Mouse (Mus musculus): ENCODE measurements around the gene Arglu1.

The Arglu1 gene

DNA sequence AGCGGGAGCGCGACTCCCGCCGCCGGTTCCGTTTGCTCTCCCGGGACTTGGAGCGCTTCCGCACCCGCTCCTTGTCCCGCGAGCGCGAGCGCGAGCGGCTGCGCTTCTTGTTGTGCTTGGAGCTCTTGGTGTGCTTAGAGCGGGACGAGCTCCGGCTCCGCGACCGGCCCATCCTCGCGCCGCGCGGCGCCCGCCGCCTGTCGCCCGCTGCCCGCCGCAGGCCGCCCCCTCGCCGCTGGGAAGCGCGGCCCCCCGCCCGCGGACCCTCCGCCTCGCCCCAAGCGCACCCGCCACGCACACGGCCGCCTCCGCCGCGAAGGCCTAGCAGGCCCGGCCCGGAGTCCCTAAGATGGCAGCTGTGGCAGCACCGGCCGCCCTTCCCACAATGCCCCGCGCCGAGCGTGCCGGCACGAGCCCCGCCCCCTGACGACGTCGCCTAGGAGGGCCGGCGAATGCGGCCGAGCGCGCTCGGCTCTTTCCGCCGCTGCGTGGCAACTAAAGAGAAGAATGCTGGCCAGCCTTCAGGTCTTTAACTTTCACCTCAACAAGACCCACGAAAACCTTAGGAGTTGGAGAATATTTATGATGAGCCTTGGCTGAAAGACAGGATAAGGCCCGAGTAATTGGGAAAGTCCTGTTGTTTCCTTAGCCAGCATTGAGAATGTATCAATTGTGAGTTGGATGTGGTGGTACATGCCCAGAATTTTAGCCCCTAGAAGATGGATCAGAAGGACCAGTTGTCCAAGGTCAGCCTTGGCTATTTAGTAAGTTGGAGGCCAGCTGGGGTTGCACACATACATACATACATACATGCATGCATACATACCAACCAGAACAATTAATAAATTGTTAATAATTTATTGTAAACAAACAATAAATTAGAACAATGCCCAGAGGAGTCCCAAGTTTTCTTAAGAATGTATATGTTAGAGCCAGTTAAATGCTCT lies at the start of gene Arglu1:
Gene Arglu1, minus strand, starts transcription at position 376 of the 947 bp plus-strand sequence.
- DNase-seq (ENCODE audit: low read depth, low spot score), result peak; percentile 89

DNA sequence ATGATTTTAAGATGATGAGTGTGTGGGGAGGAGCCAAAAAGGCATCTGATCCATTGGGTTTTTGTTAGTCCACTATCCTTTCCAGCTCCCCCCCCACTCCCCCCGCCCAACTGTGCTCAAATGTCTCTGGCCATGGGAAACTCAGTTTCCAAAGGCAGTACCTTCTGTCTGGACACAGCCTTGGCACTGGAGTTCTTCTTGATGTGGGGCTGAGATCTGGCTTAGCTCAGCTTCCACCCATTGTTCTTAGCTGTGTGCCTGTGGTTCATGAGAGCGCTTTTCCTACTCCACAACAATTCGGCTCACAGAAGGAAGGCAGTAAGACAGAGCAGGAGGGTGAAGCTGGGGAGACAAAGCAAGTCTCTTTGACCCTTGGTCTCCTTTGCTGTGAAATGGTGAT lies 47.0 kb upstream of the Arglu1 start:
- DNase-seq (ENCODE audit: low read depth, low spot score), result peak; percentile 26

DNA sequence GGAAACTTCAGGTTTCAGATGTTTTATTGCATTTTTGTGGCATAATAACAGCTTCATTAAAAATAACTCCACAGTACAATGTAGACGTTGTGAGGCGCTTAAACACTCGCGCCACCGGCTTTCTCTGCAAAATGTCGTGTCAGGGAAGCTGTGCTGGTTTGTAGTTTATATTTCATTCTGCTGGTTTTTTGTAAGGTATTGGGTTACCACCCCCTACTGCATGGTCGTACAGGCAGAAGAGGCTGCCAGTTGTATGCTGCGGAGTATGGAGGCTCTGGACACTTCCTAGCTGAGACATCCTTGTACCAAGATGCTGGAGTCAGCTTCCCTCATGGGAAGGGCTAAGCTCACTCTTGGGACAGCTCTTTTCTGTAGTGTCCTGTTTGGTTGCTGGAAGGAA lies 46.5 kb upstream of the Arglu1 start:
- DNase-seq (ENCODE audit: low read depth, low spot score), result no peak

DNA sequence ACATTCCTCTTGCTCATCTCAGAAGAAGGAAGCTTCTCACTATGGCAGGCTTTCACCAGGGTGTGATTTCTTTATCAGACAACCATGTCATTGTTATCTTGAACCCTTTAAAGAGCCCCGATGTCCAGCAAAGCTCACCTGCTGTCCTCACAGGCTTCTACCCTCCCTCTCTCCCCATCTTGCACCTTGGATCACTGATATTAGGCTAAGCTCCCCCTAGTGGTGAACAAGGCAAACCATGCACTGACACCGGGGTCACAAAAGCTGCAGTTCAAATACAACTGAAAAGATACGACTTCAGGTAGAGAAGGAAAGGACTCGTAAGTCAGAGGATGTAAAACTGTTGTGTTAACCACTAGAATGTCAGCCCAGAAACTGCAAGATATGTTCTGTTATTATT lies 43.5 kb upstream of the Arglu1 start:
- DNase-seq (ENCODE audit: low read depth, low spot score), result no peak

DNA sequence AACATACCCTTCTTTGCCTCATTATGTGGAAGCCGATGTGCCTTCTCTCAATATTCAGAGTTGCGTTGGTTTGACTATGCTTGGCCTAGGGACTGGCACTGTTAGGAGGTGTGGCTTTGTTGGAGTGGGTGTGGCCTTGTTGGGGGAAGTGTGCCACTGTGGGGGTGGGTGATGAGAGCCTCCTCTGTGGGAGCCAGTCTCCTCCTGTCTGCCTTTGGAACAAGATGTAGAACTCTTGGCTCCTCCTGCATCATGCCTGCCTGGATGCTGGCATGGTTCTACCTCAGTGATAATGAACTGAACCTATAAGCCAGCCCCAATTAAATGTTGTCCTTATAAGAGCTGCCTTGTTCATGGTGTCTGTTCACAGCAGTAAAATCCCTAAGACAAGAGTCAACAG lies 38.3 kb upstream of the Arglu1 start:
- no peak for DNase-seq (ENCODE audit: low read depth, low spot score)

DNA sequence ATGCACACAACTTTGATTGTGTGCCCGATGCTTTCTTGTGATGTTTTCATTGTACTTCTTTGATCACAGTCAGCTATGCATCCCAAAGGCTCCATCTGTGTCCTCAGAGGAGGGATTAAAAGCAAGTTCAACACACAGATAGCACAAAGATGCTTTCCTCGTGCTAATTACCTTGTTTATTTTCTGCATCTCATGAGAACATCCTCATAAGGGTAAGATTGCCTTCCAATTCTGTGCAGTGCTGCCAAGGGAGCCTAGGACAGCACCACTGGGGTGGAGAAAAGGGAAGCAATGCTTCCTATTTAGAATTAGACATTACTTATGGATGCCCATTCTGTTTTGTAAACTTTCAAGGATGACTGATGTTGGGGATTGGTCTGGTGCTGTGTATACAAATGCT lies 36.2 kb upstream of the Arglu1 start:
- DNase-seq (ENCODE audit: low read depth, low spot score), result no peak

DNA sequence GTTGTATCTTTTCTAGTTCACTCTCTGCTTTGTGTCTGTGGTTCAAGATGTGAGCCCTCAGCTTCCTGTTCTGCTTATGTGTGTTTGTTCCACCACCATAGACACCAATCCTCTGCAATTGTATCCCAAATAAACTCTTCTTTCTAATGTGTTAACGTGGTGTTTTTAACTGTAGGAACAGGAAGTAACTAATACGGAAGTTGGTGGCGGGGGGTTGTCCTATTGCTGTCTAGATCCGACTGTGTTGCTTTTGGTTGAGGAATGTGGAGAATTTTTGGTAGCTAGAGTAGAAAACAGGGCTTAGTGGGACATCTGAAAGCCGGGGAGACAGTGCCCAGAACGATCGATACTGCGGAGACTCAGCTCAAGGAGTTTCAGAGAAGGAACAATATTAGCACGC lies 14.5 kb upstream of the Arglu1 start:
- DNase-seq (ENCODE audit: low read depth, low spot score), result no peak

DNA sequence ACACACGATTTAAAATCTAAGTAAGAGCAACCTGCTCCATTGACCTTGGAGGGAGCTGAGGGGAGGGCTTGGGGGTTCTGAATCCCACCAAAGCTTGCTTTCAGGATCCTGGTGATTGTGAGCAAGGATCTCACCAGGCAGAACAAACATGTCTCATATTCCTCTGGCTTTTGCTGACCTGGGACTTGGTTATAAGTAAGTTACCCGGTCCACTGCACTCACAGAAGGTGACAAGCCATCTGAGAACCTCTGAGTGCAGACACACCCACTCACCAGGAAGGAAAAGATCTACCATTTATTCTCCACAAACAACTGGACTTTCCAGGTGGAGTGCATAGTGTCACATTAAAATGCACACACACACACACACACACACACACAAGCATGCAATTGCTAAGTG lies 13.3 kb upstream of the Arglu1 start:
- no peak for DNase-seq (ENCODE audit: low read depth, low spot score)

DNA sequence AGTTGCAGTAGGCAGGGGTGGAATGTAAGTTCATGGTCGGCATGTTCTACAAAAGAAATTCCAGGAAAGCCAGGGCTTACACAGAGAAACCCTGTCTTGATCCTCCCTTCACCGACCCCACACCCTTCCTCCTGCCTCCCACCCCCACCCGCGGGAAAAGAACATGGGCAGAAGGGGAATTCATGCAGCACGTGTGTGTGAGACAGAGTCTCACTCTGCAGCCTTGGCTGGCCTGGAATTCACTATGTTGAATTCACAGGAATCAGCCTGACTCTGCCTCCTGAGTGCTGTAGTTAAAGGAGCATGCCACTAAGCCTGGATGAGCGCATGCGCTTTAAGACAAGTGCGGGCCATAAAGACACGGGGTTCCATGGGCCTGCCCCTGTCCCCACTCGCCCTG lies 10.5 kb upstream of the Arglu1 start:
- DNase-seq (ENCODE audit: low read depth, low spot score), result no peak

DNA sequence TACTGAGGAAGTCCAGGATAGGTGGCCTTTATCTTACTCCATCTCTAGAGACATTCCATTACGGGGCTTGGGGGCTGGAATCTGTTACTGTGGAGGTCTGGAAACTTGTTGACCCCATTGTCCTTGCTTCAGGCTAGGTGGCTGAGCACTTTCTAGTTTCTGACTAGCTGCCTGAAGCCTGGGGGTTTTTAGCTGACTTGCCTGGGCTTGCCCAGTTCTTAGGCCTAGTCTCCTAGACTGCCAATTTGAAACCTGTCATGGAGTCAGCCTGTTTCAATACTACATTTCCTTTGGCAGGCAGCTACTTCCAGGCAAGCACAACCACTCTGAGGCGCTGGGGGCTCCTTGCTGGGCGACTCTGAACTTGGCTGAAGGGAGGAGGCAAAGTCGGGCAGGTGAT lies 9.9 kb upstream of the Arglu1 start:
- DNase-seq (ENCODE audit: low read depth, low spot score), result no peak

DNA sequence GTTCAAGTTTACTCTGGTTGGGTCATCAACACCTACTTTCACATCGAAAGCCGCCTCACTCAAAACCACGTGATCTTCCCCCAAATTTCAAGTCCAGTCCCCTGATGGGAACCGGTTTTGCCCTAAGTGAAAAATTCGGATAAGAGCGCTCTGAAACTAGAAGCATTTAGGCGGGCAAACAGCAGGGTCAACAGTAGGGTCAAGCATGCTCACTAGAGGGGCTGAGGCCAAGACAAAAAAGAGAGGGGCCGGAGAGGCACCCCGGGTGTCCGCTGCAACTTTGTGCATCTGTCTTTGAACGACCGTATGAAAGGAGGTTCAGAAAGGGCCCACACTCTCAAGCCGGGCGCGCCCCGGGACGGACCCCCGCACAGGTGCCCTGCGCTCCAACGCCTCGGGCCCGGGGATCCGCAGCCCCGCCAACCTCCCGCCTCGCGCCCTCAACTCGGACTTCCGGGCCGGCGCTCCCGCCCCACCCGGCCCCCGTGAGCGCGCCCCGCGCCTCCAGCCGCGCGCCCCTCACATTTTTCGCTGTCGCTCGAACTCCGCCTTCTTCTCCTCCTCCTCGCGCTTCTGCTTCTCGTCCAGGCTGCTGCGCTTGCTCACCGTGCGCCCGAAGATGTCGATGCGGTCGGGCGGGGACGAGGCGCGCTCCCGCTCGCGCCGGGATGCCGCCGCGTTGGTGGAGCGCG lies 721 bp downstream of the Arglu1 start:
- DNase-seq (ENCODE audit: low read depth, low spot score), result peak; percentile 26

DNA sequence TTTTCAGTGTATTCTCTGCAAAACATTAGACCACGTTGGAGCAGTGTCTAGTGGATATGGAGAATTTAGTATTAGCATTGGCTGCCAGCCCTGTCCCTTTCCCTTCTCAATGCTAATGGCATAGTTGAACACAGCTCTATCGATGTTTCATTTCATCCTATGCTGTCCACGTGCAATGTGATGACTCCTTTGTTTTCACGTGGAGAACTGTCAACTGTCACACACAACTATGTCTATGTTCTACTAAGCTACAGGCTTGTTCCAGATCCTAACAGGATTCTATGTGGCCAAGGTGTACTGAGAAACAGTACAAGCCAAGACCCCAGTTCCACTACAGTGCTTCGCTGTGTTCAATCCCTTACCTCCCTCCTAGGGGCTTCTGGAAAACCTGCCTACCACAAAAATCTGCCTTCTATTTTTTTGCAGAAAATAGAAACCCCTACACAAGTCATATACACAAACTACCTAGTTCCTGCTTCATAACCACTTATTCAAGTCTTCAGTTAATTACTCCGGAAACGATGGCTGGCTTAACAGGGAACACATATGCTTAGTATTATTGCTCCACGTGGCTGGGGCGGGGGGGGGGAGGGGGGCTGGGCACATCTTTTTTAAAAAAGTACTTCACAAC lies 1.4 kb downstream of the Arglu1 start:
- no peak for DNase-seq (ENCODE audit: low read depth, low spot score)

DNA sequence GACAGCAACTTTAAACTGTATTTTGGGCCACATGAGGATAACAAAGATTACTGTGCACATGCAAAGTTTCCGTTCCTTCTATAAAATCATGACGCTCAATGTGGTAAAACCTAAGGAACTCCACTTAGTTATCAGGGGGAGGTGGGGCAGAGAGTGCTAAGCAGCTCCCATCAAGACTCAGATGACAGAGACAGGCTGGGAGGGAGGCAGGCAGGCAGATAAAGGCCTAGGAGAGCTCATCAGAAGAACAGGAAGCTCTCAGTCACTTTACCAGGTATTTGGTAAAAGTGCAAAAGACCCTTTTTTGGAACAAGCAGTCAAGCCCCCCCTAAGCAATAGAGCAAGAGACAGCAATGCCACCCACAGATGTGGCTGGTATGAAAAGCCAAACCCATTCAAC lies 4.8 kb downstream of the Arglu1 start:
- no peak for DNase-seq (ENCODE audit: low read depth, low spot score)

DNA sequence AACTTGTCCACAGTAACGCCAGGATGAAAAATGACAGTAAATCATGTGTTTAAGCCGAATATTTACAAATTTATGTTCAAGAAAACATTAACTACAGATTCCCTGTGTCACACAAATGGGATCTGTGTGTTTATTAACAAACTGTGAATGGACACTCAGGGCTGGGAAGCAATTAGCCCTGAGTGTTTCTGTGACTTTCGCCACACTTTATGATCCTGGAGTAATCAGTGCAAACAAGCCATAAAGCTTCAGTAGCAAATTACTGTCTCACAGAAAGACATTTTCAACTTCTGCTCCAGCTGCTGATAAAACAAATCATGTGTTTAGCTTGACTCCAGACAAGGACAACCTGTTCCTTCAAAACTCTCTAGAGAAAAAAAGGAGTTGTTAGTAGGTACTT lies 7.6 kb downstream of the Arglu1 start:
- no peak for DNase-seq (ENCODE audit: low read depth, low spot score)

DNA sequence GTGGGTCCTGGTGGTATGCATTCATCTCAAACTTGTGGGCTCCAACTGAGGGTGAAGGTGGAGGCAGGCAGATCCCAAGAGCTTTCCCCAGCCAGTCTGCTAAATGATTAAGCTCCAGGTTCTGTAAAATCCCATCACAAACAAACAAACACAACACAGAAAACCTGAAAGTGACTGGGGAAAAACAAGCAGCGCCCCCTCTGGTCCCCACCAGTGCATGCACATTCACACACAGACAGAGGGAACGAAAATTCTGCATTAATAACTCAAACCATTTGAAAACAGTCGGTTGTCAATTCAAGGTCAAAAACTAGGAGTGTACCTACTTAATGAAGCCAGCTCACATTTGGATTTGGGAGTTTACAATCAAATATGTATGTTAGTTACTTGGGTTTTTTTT lies 12.1 kb downstream of the Arglu1 start:
- DNase-seq (ENCODE audit: low read depth, low spot score), result no peak

DNA sequence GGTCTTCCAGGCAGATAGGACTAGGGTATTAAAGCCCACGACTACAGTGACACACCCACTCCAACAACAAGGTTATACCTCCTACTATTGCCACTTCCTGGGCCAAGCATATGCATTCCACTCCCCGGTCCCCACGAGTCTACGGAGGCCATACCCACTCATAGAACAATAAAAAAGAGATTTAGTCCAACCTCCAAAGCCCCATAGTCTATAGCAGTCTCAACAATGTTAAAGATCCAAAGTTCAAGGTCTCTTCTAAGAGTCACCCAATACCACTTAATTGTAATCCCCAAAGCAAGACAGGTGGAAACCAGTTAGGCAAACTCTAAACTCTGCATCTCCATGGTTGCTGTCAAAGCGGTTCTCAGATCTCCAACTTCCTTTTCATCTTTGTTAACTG lies 15.5 kb downstream of the Arglu1 start:
- DNase-seq (ENCODE audit: low read depth, low spot score), result no peak

DNA sequence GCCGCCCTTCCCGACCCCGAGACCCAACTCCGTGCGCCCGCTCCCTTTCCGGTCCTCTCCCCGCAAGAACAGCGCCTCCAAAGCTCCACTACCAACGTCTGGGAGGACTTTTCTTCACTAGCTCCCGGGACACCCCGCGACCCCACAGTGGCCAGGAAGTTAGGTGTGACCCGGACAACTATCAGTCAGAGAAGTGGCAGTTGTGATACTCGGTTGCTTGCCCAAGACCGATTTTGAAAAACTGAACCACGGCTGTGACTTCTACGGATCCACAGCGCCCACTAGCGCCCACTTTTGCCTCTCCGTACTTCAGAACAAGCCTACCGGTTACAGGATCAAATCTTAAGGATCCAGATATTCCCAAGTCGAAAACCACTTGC lies 28.6 kb downstream of the Arglu1 start:
- DNase-seq (ENCODE audit: low read depth, low spot score), result peak; percentile 67

DNA sequence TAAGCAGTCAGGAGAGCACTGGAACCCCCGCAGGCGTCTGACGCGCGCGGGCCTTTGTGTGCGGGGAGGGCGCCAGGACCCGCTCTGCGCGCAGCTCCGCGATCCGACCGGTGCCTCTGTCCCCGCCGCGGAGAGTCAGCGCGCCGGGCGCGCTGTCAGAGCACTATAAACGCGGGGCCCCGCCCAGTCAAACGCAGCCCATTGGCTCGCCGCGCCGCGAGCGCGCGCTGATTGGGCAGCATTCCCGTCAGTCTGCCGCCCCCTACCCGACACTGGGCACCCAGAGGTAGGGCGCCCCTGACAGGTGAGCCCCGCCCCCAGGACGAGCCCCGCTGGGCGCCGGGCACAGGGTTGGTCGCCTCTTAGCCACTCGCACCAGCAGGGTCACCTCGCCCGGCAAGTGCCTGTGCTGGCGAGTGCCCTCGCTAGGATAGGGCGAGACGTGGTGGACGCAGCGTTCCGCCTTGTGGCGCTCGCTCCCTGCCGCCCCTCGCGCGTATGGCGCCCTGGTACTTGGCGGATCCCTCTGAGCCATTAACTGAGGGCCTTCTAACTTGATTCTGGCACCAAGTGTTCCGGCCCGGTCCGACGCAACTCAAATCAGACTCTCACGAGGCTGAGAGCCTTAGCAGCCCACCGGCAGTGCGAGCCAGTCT lies 29.1 kb downstream of the Arglu1 start, which contains the start of gene Efnb2:
Gene Efnb2, minus strand, starts transcription at position 140 of the 656 bp plus-strand sequence.
- peak; percentile 85 for DNase-seq (ENCODE audit: low read depth, low spot score)

DNA sequence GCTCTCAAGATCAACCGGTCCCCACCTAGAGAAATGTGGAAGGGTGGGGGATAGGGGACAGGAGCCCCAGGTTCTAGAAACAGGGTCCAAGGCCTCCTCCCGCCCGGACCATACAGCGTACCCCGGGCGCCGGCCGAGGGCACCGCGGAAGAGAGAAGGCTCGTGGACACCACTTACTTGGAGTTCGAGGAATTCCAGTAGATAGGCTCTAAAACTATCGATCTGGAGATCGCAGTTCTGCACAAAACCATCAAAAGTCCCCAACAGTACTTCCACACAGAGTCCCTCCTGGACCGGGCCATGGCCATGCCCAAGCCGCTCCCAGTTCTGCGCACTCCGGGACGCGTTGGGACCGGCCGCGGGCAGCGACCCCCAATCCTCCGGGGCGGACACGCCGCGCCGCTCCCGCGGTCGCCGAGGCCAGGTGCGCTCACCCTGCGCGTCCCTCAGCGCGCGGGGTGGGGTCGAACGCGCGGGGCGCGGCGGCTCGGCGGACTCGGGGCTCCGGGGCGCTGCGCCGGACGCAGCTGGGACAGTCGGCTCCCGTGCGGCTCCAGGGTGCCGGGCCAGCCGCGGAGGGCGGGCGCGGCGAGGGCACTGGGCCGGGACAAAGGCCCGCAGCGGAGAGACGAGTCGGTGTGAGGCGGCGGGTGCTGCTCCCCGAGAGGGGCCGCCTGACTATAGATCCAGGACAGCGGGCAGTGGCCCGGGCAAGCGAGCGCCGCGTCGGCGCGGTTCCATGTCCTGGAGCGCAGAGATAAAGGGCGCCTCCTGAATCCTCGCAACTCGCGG lies 29.8 kb downstream of the Arglu1 start:
- DNase-seq (ENCODE audit: low read depth, low spot score), result no peak

DNA sequence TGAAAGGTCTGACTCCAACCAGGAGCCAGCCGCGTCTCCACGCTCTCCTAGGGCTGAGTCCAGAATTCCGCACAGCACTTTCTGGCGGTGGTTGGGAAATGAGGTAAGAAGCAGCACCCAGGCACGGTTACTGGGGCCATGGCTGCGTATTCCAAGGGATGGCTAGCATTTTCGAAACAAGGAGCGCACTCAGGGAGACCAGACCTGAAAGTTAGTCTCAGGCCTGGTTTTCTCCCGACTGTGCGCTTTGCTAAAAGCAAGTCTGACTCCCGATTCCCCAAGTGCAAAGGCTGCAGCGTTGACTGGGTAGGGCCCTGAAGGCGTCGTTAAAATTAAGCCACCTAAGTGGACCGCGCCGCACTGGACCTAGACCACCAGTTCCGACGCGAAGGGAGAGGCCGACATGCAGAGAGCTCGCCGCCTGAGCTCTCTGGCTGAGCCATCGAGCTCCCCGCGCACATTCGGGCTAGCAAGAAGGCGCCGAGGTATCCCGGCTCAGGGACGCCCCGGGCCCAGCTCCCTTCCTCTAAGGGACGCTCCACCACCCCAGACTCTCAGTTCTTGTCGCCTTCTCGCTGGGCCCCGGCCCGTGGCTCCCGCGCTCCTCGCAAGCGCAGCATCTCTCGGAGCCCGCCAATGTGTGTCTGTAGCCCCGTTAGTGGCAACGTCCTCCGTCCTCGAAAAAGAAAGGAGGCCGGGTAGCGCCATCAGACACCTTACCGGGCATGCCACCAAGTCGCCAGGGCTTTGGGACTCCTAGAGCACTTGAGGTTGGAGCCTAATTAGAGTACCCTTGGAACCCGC lies 30.6 kb downstream of the Arglu1 start:
- DNase-seq (ENCODE audit: low read depth, low spot score), result no peak

Data from skeletal muscle tissue, adult 2 months (tissue).